Mouse (Mus musculus) liver, embryonic 14.5 days (tissue): ENCODE data around the gene 9930111J21Rik2.
"Not testable (repeated sequence)": the region's sequence is repeated elsewhere in the genome, so short reads cannot be mapped to it uniquely, and the experiment has no call there.

Source experiments
- CTCF ChIP-seq: IDR thresholded peaks from 2 replicates; pipeline ENCODE4 v1.5.1; 2016; ENCODE audit warnings: antibody characterized with exemption, low read depth, control low read depth
- EP300 ChIP-seq: IDR thresholded peaks from 2 replicates; pipeline ENCODE4 v1.6.1; 2016; ENCODE audit warnings: antibody characterized with exemption, low read depth

DNA sequence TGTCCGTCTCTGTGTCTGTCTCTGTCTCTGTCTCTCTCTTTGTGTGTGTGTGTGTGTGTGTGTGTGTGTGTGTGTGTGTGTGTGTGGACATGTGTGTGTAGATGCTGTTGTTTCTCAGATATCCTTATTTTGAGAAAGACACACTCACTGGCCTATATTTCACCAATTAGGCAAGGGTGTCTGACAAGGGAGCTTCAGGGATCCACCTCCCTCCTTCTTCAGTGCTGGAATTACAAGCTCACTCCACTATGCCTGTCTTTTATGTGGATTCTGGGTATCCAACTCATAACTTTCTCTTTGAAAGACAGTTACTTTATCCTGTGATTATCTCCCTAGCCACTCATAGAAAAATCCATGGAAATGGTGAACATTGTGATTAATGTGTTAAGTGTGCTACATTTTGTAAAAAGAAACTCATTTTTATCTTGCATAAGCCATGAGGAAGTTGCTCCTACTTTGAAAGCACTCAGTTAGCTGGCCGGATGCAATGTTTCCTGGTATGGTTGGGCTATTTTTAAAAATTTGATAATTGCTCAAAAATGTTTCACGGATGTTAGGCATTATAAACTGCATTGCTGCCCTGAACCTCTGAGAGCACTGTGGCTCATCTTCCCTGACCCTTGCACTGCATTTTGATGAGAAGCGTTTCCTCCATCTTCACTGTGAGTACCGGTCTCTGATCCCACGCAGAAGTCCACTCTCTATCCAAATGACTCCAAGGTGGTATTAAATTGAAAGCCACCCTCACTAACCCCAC is 25.1 kb upstream of the 9930111J21Rik2 start, which contains the start of gene Ifi47:
- not testable (repeated sequence) for TF ChIP-seq CTCF, EP300
